Mouse (Mus musculus) ES-E14 (cell line): ENCODE data around the gene Fam83g. TPM values are rescaled to one million over a fixed set of nuclear protein-coding genes. Genes with fewer than 3 reads are reported as not detected.

ENCODE experiments used
- DNase-seq: peaks from one replicate; pipeline ENCODE4 v3.0.0-alpha.2; 2013; ENCODE audit warnings: low read depth, low spot score
- H3K27ac ChIP-seq: 2 replicates; pipeline ENCODE4 v1.5.1; 2012; ENCODE audit warnings: low read depth, mild to moderate bottlenecking, low read length, moderate library complexity, mixed read lengths; ENCODE audit not compliant: poor library complexity, insufficient read depth, severe bottlenecking
- H3K36me3 ChIP-seq: 2 replicates; pipeline ENCODE4 v1.6.1; 2012; ENCODE audit warnings: mild to moderate bottlenecking, low read length, moderate library complexity, mixed read lengths; ENCODE audit not compliant: control insufficient read depth, poor library complexity, insufficient read depth, severe bottlenecking
- H3K4me1 ChIP-seq, 2 experiments: fragments of 150-350 bp in 1 of 2; sonication (generic) in 1 of 2; 2 replicates each; pipeline ENCODE4 v1.6.1; 2012; ENCODE audit warnings: low read length in 2 of 2, mild to moderate bottlenecking in 1 of 2, mixed read lengths in 1 of 2; ENCODE audit not compliant: control insufficient read depth in 2 of 2, insufficient read depth in 2 of 2, poor library complexity in 1 of 2
- H3K4me3 ChIP-seq, 2 experiments: fragments of 150-350 bp in 1 of 2; sonication (generic) in 1 of 2; 2 replicates each; pipeline ENCODE4 v1.5.1; 2012; ENCODE audit warnings: low read length in 2 of 2, low read depth in 1 of 2, mild to moderate bottlenecking in 1 of 2, mixed read lengths in 1 of 2; ENCODE audit not compliant: insufficient read depth in 1 of 2, poor library complexity in 1 of 2, severe bottlenecking in 1 of 2
- H3K9ac ChIP-seq: 2 replicates; pipeline ENCODE4 v1.6.1; 2012; ENCODE audit warnings: low read depth, mild to moderate bottlenecking, low read length, mixed read lengths; ENCODE audit not compliant: poor library complexity, insufficient read depth, severe bottlenecking
- H3K9me3 ChIP-seq: fragments of 150-350 bp; sonication (generic); 2 replicates; pipeline ENCODE4 v1.6.1; 2012; ENCODE audit warnings: low read depth, mild to moderate bottlenecking, low read length; ENCODE audit not compliant: control insufficient read depth, insufficient read depth
- CHD2 ChIP-seq: IDR thresholded peaks from 2 replicates; pipeline ENCODE4 v1.6.1; 2014; ENCODE audit warnings: mild to moderate bottlenecking, low read depth, low read length, inconsistent platforms
- HCFC1 ChIP-seq: IDR thresholded peaks from 2 replicates; pipeline ENCODE4 v1.6.1; 2012; ENCODE audit warnings: low read length, inconsistent platforms, borderline replicate concordance; ENCODE audit not compliant: insufficient read depth
- MAFK ChIP-seq: IDR thresholded peaks from 2 replicates; pipeline ENCODE4 v1.6.1; 2014; ENCODE audit warnings: mild to moderate bottlenecking, low read depth, low read length, inconsistent platforms; ENCODE audit not compliant: insufficient read depth
- ZC3H11A ChIP-seq: IDR thresholded peaks from 2 replicates; pipeline ENCODE4 v1.6.1; 2012; ENCODE audit warnings: low read depth, mild to moderate bottlenecking, inconsistent platforms, low read length, borderline replicate concordance
- ZNF384 ChIP-seq: IDR thresholded peaks from 2 replicates; pipeline ENCODE4 v1.6.1; 2012; ENCODE audit warnings: low read depth, low read length, inconsistent platforms
- in situ Hi-C, 2 experiments: fragments of 600-800 bp; cut with MboI; formaldehyde crosslinking; loops; one replicate each; pipeline ENCODE4 v1.15.1; 2025; ENCODE audit warnings: low sequenced_read_pairs in 2 of 2, inconsistent platforms in 1 of 2; ENCODE audit not compliant: unreplicated experiment in 2 of 2
- total RNA-seq: library from RNA; depleted of rRNA; stranded (reverse); fragments of 300-350 nt; gene quantifications from 2 replicates; pipeline ENCODE4 v1.2.3, GENCODE M21; 2012

Gene Fam83g
- total RNA-seq, 1 experiment = 9.4 TPM

DNA sequence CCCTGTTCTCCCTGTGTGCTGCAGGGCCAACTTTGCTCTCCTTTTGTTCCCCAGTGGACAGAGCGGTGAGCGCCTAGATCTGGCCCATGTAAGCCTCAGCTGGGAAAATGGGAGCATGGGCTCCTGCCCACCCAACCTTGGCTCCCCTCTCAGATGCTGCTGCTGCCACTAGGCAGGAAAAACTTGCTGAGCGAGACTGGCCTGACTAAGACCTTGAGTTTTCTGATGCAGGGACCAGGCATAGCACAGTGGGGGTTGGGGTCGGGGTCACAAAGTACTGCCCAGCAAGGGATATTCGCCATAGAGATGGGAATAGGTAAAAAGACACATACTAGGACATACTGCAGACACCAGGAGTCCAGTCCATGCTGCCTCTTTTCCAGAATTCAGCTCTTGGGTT lies 16.6 kb upstream of the Fam83g start:
- in situ Hi-C loops = no loop called here
- Histone ChIP-seq H3K9me3 (no peaks in the 10 kb centered on the region), H3K36me3 (no peaks in the 10 kb centered on the region), H3K27ac (no peak overlapping the region), H3K9ac (no peak overlapping the region), H3K4me3 (no peak overlapping the region), H3K4me1 (peaks cover 0 to 4% of the 10 kb centered on the region in 2 experiments; a peak in 1 of 4 replicates)
- TF ChIP-seq ZNF384 (no peak), ZC3H11A (no peak), HCFC1 (no peak), MAFK (no peak), CHD2 (no peak)
- DNase-seq = no peak

DNA sequence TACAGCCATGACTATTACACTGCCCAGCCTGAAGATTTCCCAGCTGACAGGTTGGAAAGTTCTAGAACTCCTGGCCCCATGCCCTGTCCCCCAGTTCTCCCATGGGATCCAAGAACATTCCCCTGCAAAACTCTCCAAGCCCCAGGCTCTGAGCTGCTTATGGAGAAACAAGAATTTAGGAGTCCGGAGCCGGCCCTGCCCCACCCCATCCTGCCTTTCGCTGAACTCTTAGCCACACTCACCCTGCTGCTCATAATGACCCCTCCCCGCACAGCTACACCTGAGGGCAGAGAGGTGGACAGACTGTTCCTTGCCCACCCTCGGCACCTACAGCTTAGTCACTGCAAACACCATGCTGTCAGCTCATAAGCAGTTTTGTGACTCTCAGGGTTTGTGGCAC lies 16.1 kb upstream of the Fam83g start:
- Histone ChIP-seq H3K27ac (no peak overlapping the region), H3K36me3 (no peaks in the 10 kb centered on the region), H3K9ac (no peak overlapping the region), H3K4me1 (peaks cover 0 to 4% of the 10 kb centered on the region in 2 experiments; a peak in 1 of 4 replicates), H3K4me3 (no peak overlapping the region), H3K9me3 (no peaks in the 10 kb centered on the region)
- no peak for TF ChIP-seq MAFK
- TF ChIP-seq CHD2 = no peak
- TF ChIP-seq HCFC1 = no peak
- no peak for TF ChIP-seq ZC3H11A
- no peak for TF ChIP-seq ZNF384
- no peak for DNase-seq
- in situ Hi-C loops = no loop called here

DNA sequence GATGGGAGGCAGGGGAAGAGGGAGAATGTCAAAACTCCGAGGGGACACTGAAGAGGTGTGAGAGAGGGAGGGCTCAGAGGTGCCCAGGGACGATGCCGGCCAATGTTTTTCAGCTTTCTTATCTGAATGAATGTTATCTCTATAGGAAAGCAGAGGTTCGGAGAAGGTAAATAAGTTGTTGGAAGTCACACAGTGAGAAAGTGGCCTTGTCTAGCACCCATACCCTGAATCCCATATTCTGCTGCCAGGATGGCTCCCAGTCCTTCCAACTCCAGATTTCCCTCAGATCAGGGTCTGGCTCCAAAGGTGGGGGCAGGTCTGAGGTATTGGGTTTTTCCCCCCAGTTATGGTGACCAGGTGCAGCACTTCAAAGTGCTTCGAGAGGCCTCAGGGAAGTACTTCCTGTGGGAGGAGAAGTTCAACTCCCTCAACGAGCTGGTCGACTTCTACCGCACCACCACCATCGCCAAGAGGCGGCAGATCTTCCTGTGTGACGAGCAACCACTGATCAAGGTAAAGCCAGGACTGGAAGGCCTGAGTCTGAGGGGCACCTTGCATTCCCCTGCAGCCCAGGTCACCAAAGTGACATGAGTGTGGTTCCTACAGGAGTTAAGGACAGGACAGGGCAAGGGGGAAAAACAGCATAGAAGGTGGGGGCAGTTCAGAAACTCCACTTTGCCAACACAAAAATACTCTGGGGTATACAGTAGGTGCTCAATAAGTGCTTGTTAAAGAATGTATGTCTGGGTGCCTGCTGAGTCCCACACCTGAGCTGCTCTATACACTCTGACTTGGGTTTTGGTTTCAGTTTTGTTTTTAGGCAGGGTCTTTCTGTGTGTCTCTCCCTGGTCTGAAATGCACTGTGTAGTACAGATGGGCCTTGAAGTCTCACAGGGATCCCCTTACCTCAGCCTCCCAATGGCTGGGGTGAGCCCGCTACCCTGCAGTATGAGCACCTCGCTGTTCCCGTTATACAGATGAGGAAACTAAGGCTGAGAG lies 14.1 kb upstream of the Fam83g start:
- TF ChIP-seq HCFC1 = no peak
- no peak for TF ChIP-seq MAFK
- no peak for TF ChIP-seq ZNF384
- no peak for TF ChIP-seq CHD2
- TF ChIP-seq ZC3H11A = no peak
- H3K4me3 ChIP-seq = no peak overlapping the region
- no peak overlapping the region for H3K27ac ChIP-seq

DNA sequence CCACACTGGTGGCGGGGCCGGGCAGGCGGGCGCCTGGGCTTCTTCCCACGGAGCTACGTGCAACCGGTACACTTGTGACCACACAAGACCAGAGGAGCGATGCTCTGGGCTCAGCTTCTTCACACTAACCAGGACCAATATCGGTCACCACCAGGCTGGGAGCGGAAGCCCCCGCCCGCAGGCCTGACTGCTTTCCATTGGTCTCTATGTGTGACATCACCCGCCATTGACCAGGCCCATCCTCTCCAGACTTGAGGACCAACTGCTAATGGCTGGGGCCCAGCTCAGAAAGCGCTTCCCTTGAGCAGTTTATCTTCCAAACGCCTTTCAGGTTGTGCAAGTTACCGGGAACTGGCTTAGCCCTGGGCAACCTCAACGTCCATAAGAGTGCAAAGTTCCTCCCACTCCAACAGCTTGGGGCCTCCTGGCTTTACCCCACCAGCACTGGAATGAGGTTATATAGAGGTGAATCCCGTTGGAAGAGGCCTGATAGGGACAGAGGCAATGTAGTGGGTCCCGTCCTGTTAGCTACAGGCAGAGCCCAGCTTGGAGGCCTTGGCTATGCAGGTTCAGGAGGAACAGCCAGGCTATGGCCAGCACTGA lies 12.0 kb upstream of the Fam83g start:
- Histone ChIP-seq H3K27ac (no peak overlapping the region), H3K36me3 (no peaks in the 10 kb centered on the region), H3K9ac (peak overlapping the region; percentile 69), H3K4me3 (peak overlapping the region; percentile 56 to 70), H3K9me3 (no peaks in the 10 kb centered on the region), H3K4me1 (peaks cover 4 to 22% of the 10 kb centered on the region in 2 experiments; a peak in 3 of 4 replicates)
- no peak for DNase-seq
- in situ Hi-C loops = no loop called here
- TF ChIP-seq MAFK = no peak
- no peak for TF ChIP-seq ZC3H11A
- no peak for TF ChIP-seq HCFC1
- TF ChIP-seq CHD2 = no peak
- TF ChIP-seq ZNF384 = no peak

More for the DNA sequence above, 14.1 kb upstream of the Fam83g start:
- Histone ChIP-seq H3K9ac (no peak overlapping the region), H3K9me3 (no peaks in the 10 kb centered on the region), H3K36me3 (no peaks in the 10 kb centered on the region), H3K4me1 (peaks cover 0 to 11% of the 10 kb centered on the region in 2 experiments; a peak in 1 of 4 replicates)
- in situ Hi-C loops = no loop called here
- no peak for DNase-seq
